Mouse (Mus musculus): ENCODE measurements around the gene Ly75. TPM values are rescaled to one million over a fixed set of nuclear protein-coding genes. Genes with fewer than 3 reads are reported as not detected.

The Ly75 gene
- polyA plus RNA-seq, 1 experiment from 2014 or later = 1.1 TPM

DNA sequence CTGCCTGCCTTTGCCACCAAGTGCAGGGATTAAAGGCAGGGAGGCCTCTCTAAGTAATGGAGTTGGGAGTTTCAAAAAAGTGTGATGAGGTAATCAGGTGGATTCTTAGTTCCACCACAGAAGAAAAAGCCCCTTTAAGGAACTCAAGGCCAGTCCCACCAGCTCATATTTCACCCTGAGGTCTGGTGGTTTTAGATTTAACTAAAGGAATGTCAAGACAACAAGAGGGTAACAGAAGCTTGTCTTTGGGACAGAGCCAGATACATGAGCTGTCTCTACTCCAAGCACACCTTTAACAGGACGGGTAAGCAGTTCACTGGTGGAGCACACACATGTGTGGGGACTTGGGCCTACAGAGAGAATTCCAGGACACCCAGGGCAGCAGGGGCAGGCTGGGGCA is 115.5 kb downstream of the Ly75 start:
- H3K4me3 ChIP-seq (replicated peaks) = no peak overlapping the region
- 79% methylated on average over 1 of the region's 1 CpGs for WGBS
- no peaks in the 10 kb centered on the region for H3K9me3 ChIP-seq (replicated peaks)
- H3K9ac ChIP-seq (replicated peaks) = no peak overlapping the region
- no peak for ATAC-seq (ENCODE audit: low FRiP score)
- H3K27me3 ChIP-seq (replicated peaks) = no peaks in the 10 kb centered on the region
- H3K4me2 ChIP-seq = no peak overlapping the region
- H3K27ac ChIP-seq (replicated peaks) = no peak overlapping the region
- no peaks in the 10 kb centered on the region for H3K4me1 ChIP-seq
- H3K36me3 ChIP-seq = no peaks in the 10 kb centered on the region

- Histone ChIP-seq H3K36me3 (no peaks in the 10 kb centered on the region), H3K4me2 (no peak overlapping the region), H3K27ac (replicated peaks) (no peak overlapping the region), H3K9ac (replicated peaks) (no peak overlapping the region), H3K4me3 (replicated peaks) (no peak overlapping the region), H3K27me3 (replicated peaks) (no peaks in the 10 kb centered on the region), H3K4me1 (no peaks in the 10 kb centered on the region), H3K9me3 (replicated peaks) (no peaks in the 10 kb centered on the region)
- WGBS = 87% methylated on average over 5 of the region's 5 CpGs
- no peak for ATAC-seq (ENCODE audit: low FRiP score)
These were observed 122.3 kb downstream of the Ly75 start for GRCm38 (mm10) chr2:60260621-60261350.

GRCm38 (mm10) chr2:60259186-60259585 is 123.9 kb downstream of the Ly75 start:
- no peaks in the 10 kb centered on the region for H3K4me1 ChIP-seq
- H3K27me3 ChIP-seq (replicated peaks) = no peaks in the 10 kb centered on the region
- H3K9ac ChIP-seq (replicated peaks) = no peak overlapping the region
- no peak for ATAC-seq (ENCODE audit: low FRiP score)
- H3K4me3 ChIP-seq (replicated peaks) = no peak overlapping the region
- WGBS = 95% methylated on average over 5 of the region's 5 CpGs
- H3K27ac ChIP-seq (replicated peaks) = no peak overlapping the region
- H3K9me3 ChIP-seq (replicated peaks) = no peaks in the 10 kb centered on the region
- no peak overlapping the region for H3K4me2 ChIP-seq
- H3K36me3 ChIP-seq = peaks cover 3% of the 10 kb centered on the region; the same call in 1 of the 2 replicates

- H3K4me3 ChIP-seq (replicated peaks) = no peak overlapping the region
- 89% methylated on average over 2 of the region's 2 CpGs for WGBS
- H3K9ac ChIP-seq (replicated peaks) = no peak overlapping the region
- no peak for ATAC-seq (ENCODE audit: low FRiP score)
- no peaks in the 10 kb centered on the region for H3K27me3 ChIP-seq (replicated peaks)
- H3K4me2 ChIP-seq = no peak overlapping the region
- no peak overlapping the region for H3K27ac ChIP-seq (replicated peaks)
- no peaks in the 10 kb centered on the region for H3K4me1 ChIP-seq
- no peaks in the 10 kb centered on the region for H3K9me3 ChIP-seq (replicated peaks)
- H3K36me3 ChIP-seq = peaks cover 3% of the 10 kb centered on the region; the same call in 1 of the 2 replicates
These were observed 126.4 kb downstream of the Ly75 start for GRCm38 (mm10) chr2:60256751-60257150.

DNA sequence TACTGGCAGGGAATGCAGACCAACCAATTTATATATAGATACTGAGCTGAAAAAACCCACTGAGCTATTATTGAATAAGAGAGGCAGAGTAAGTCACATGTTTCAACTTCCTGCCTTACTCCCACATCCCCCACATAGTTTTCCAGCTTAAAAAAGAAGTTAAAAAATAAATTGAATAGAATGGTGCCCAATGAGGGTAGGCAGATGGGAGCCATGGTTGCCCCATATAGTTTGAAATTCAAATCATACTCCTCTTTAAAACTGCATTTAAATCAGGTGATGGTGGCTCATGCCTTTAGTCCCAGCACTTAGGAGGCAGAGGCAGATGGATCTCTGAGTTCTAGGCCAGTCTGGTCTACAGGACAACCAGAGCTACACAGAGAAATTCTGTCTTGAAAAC is 129.6 kb downstream of the Ly75 start:
- Histone ChIP-seq H3K27me3 (replicated peaks) (no peaks in the 10 kb centered on the region), H3K36me3 (peaks cover 16% of the 10 kb centered on the region), H3K4me1 (no peaks in the 10 kb centered on the region), H3K9ac (replicated peaks) (no peak overlapping the region), H3K4me2 (no peak overlapping the region), H3K27ac (replicated peaks) (no peak overlapping the region), H3K9me3 (replicated peaks) (no peaks in the 10 kb centered on the region), H3K4me3 (replicated peaks) (no peak overlapping the region)
- ATAC-seq (ENCODE audit: low FRiP score) = no peak

- Histone ChIP-seq H3K4me2 (no peak overlapping the region), H3K4me1 (no peaks in the 10 kb centered on the region), H3K27ac (replicated peaks) (no peak overlapping the region), H3K9me3 (replicated peaks) (no peaks in the 10 kb centered on the region), H3K27me3 (replicated peaks) (no peaks in the 10 kb centered on the region), H3K9ac (replicated peaks) (no peak overlapping the region), H3K36me3 (peaks cover 16% of the 10 kb centered on the region), H3K4me3 (replicated peaks) (no peak overlapping the region)
- ATAC-seq (ENCODE audit: low FRiP score) = no peak
- 91% methylated on average over 4 of the region's 4 CpGs for WGBS
These were observed 130.3 kb downstream of the Ly75 start for GRCm38 (mm10) chr2:60252782-60253181.

Other genes starting within 250 kb of the Ly75 start
- gene Baz2b, start 173.5 kb downstream of the Ly75 start, polyA plus RNA-seq (2015; fragmentation: Nextera tagmentation; extraction: Ambion mirVana) = 68.2 and 69.0 TPM in 2 replicates
- gene March7, start 173.4 kb downstream of the Ly75 start, polyA plus RNA-seq (2015; fragmentation: Nextera tagmentation; extraction: Ambion mirVana) = 81.7 and 86.0 TPM in 2 replicates
- gene Cd302, start 98.8 kb downstream of the Ly75 start, polyA plus RNA-seq (2015; fragmentation: Nextera tagmentation; extraction: Ambion mirVana) = 17.4 and 18.5 TPM in 2 replicates
- 0.37 and 0.47 TPM in 2 replicates for gene Pla2r1, start 170.0 kb upstream of the Ly75 start, polyA plus RNA-seq (2015; fragmentation: Nextera tagmentation; extraction: Ambion mirVana)

Data from neural tube, embryonic 15.5 days (tissue).